Mouse (Mus musculus) CH12.LX (cell line): ENCODE measurements around the gene Syt8. TPM values are rescaled to one million over a fixed set of nuclear protein-coding genes. Genes with fewer than 3 reads are reported as not detected.
A peak's percentile ranks its signal among the peaks of the same experiment; 100 is the strongest.

Experiments
- DNase-seq: peaks from one replicate; pipeline ENCODE4 v3.0.0-alpha.2; 2013; ENCODE audit errors: extremely low read depth
- H3K27ac ChIP-seq: 2 replicates; pipeline ENCODE4 v1.5.1; 2012; ENCODE audit warnings: low read depth, mild to moderate bottlenecking, control low read depth, moderate library complexity; ENCODE audit not compliant: insufficient read depth
- H3K27me3 ChIP-seq: replicated peaks from 2 replicates; pipeline ENCODE3; 2012; ENCODE audit warnings: inconsistent platforms
- H3K36me3 ChIP-seq, 2 experiments: replicated peaks in 1 of 2; 2 replicates each; pipeline versions ENCODE3 to v1.6.1; 2012; ENCODE audit warnings: inconsistent platforms in 1 of 2, low read length in 1 of 2, mild to moderate bottlenecking in 1 of 2, mixed read lengths in 1 of 2, moderate library complexity in 1 of 2; ENCODE audit not compliant: control insufficient read depth in 1 of 2, insufficient read depth in 1 of 2
- H3K4me1 ChIP-seq, 2 experiments: 2 replicates each; pipeline ENCODE4 v1.6.1; 2012; ENCODE audit warnings: inconsistent platforms in 1 of 2, moderate library complexity in 1 of 2; ENCODE audit not compliant: insufficient read depth in 2 of 2, control insufficient read depth in 1 of 2
- H3K4me2 ChIP-seq: 2 replicates; pipeline ENCODE4 v1.6.1; 2012; ENCODE audit warnings: low read depth, mild to moderate bottlenecking, control low read depth; ENCODE audit not compliant: poor library complexity, insufficient read depth, severe bottlenecking
- H3K4me3 ChIP-seq, 3 experiments: fragments of 150-350 bp in 1 of 3; sonication (generic) in 1 of 3; replicated peaks in 1 of 3; 2 replicates each; pipeline versions ENCODE3 to v1.5.1; 2011 to 2012; ENCODE audit warnings: low read depth in 2 of 3, low read length in 2 of 3, mild to moderate bottlenecking in 2 of 3, moderate library complexity in 2 of 3, control low read depth in 1 of 3, improper control_type of control experiment in 1 of 3, inconsistent platforms in 1 of 3, mixed read lengths in 1 of 3; ENCODE audit not compliant: poor library complexity in 1 of 3
- H3K79me2 ChIP-seq: replicated peaks from 2 replicates; pipeline ENCODE4 v1.6.1; 2012; ENCODE audit warnings: mild to moderate bottlenecking, moderate library complexity; ENCODE audit not compliant: control insufficient read depth, poor library complexity, insufficient read depth, severe bottlenecking; ENCODE audit errors: extremely low read depth
- H3K9ac ChIP-seq: 2 replicates; pipeline ENCODE4 v1.6.1; 2012; ENCODE audit warnings: low read depth, mild to moderate bottlenecking, control low read depth, moderate library complexity; ENCODE audit not compliant: insufficient read depth
- H3K9me3 ChIP-seq: replicated peaks from 2 replicates; pipeline ENCODE3; 2012; ENCODE audit warnings: low read length, inconsistent platforms, mixed read lengths
- CHD1 ChIP-seq: IDR thresholded peaks from 2 replicates; pipeline ENCODE4 v1.6.1; 2012; ENCODE audit warnings: low read depth, low read length, improper control_type of control experiment, inconsistent platforms
- CHD2 ChIP-seq: IDR thresholded peaks from 2 replicates; pipeline ENCODE4 v1.6.1; 2011; ENCODE audit warnings: low read length, improper control_type of control experiment
- CTCF ChIP-seq, 2 experiments: IDR thresholded peaks in 1 of 2; conservative IDR thresholded peaks in 1 of 2; 2 replicates each; pipeline ENCODE4 v1.5.1; 2011 to 2012; ENCODE audit warnings: low read depth in 2 of 2, low read length in 2 of 2, improper control_type of control experiment in 1 of 2, inconsistent platforms in 1 of 2, mild to moderate bottlenecking in 1 of 2, moderate library complexity in 1 of 2
- E2F4 ChIP-seq: IDR thresholded peaks from 2 replicates; pipeline ENCODE4 v1.6.1; 2011; ENCODE audit warnings: low read depth, low read length, improper control_type of control experiment; ENCODE audit not compliant: insufficient replicate concordance
- ELF1 ChIP-seq: IDR thresholded peaks from 2 replicates; pipeline ENCODE4 v1.6.1; 2014; ENCODE audit warnings: low read depth, mild to moderate bottlenecking, inconsistent platforms, low read length, improper control_type of control experiment
- EP300 ChIP-seq: IDR thresholded peaks from 2 replicates; pipeline ENCODE4 v1.6.1; 2011; ENCODE audit warnings: low read length, improper control_type of control experiment
- GABPA ChIP-seq: IDR thresholded peaks from 2 replicates; pipeline ENCODE4 v1.6.1; 2012; ENCODE audit warnings: low read depth, low read length, improper control_type of control experiment, inconsistent platforms; ENCODE audit not compliant: insufficient replicate concordance
- KAT2A ChIP-seq: IDR thresholded peaks from 2 replicates; pipeline ENCODE4 v1.6.1; 2012; ENCODE audit warnings: low read length, improper control_type of control experiment, inconsistent platforms; ENCODE audit not compliant: insufficient replicate concordance
- MAFK ChIP-seq: IDR thresholded peaks from 2 replicates; pipeline ENCODE4 v1.6.1; 2011; ENCODE audit warnings: low read length, improper control_type of control experiment; ENCODE audit not compliant: insufficient replicate concordance
- MAX ChIP-seq: IDR thresholded peaks from 2 replicates; pipeline ENCODE4 v1.6.1; 2011; ENCODE audit warnings: low read length, improper control_type of control experiment
- MAZ ChIP-seq: IDR thresholded peaks from 2 replicates; pipeline ENCODE4 v1.6.1; 2012; ENCODE audit warnings: low read depth, mild to moderate bottlenecking, inconsistent platforms, low read length, improper control_type of control experiment, moderate library complexity
- MEF2A ChIP-seq: IDR thresholded peaks from 2 replicates; pipeline ENCODE4 v1.6.1; 2014; ENCODE audit warnings: low read depth, mild to moderate bottlenecking, inconsistent platforms, low read length, improper control_type of control experiment, borderline replicate concordance
- MXI1 ChIP-seq: IDR thresholded peaks from 2 replicates; pipeline ENCODE4 v1.6.1; 2011; ENCODE audit warnings: mild to moderate bottlenecking, low read depth, low read length, improper control_type of control experiment
- NELFE ChIP-seq: IDR thresholded peaks from 2 replicates; pipeline ENCODE4 v1.6.1; 2011; ENCODE audit warnings: low read depth, low read length, improper control_type of control experiment
- NRF1 ChIP-seq: IDR thresholded peaks from 2 replicates; pipeline ENCODE4 v1.6.1; 2014; ENCODE audit warnings: low read depth, mild to moderate bottlenecking, inconsistent platforms, low read length, improper control_type of control experiment, moderate library complexity
- PAX5 ChIP-seq: IDR thresholded peaks from 2 replicates; pipeline ENCODE4 v1.6.1; 2012; ENCODE audit warnings: low read length, inconsistent platforms, mixed read lengths
- POLR2AphosphoS2 ChIP-seq: IDR thresholded peaks from 2 replicates; pipeline ENCODE4 v1.6.1; 2011; ENCODE audit warnings: low read depth, low read length, improper control_type of control experiment
- RAD21 ChIP-seq: IDR thresholded peaks from 2 replicates; pipeline ENCODE4 v1.6.1; 2011; ENCODE audit warnings: low read depth, mild to moderate bottlenecking, low read length, improper control_type of control experiment, moderate library complexity
- SMC3 ChIP-seq: IDR thresholded peaks from 2 replicates; pipeline ENCODE4 v1.6.1; 2011; ENCODE audit warnings: low read depth, low read length, improper control_type of control experiment
- UBTF ChIP-seq: IDR thresholded peaks from 2 replicates; pipeline ENCODE4 v1.6.1; 2012; ENCODE audit warnings: low read depth, mild to moderate bottlenecking, inconsistent platforms, low read length, improper control_type of control experiment, moderate library complexity
- USF1 ChIP-seq: IDR thresholded peaks from 2 replicates; pipeline ENCODE4 v1.6.1; 2014; ENCODE audit warnings: low read depth, mild to moderate bottlenecking, inconsistent platforms, low read length, improper control_type of control experiment
- USF2 ChIP-seq: conservative IDR thresholded peaks from 2 replicates; pipeline ENCODE4 v1.6.1; 2011; ENCODE audit warnings: low read depth, low read length, improper control_type of control experiment
- ZC3H11A ChIP-seq: IDR thresholded peaks from 2 replicates; pipeline ENCODE4 v1.6.1; 2012; ENCODE audit warnings: low read depth, mild to moderate bottlenecking, inconsistent platforms, low read length, improper control_type of control experiment
- dilution Hi-C: fragments of 300-500 bp; cut with MboI; formaldehyde crosslinking; loops from 2 replicates; pipeline ENCODE4 v1.14.3; 2020; ENCODE audit warnings: low sequenced_read_pairs; ENCODE audit not compliant: extremely low pct_unique_long_range_greater_than_20kb, extremely low pct_ligation_motif_present
- in situ Hi-C: fragments of 300-500 bp; cut with MboI; formaldehyde crosslinking; loops from 3 replicates; pipeline ENCODE4 v1.14.3; 2019; ENCODE audit warnings: low sequenced_read_pairs, low pct_ligation_motif_present, low pct_unique_long_range_greater_than_20kb, mixed read lengths
- polyA plus RNA-seq: library from polyadenylated mRNA; unstranded; fragments of >175 nt; gene quantifications from 2 replicates; pipeline ENCODE4 v1.2.1, GENCODE M21; 2012; ENCODE audit warnings: low read depth; ENCODE audit not compliant: insufficient read length
- total RNA-seq, 2 experiments: library from RNA; depleted of rRNA; stranded (reverse); fragments of 300-350 nt in 1 of 2; fragments of >200 nt in 1 of 2; gene quantifications; 2 replicates each; pipeline ENCODE4 v1.2.3; 2012 to 2014

The Syt8 gene
- total and polyA plus RNA-seq, 3 experiments = not detected

- H3K4me2 ChIP-seq = no peak overlapping the region
- no peak overlapping the region for H3K27ac ChIP-seq
- no peak overlapping the region for H3K9ac ChIP-seq
- no peak for DNase-seq
- in situ Hi-C loops = no loop called here
- no peak for TF ChIP-seq MAFK
- TF ChIP-seq POLR2AphosphoS2 = no peak
- TF ChIP-seq NELFE = no peak
- no peak for TF ChIP-seq MAZ
- no peak for TF ChIP-seq GABPA
- no peak for TF ChIP-seq MXI1
- no peak for TF ChIP-seq EP300
- TF ChIP-seq USF1 = no peak
- no peak for TF ChIP-seq CHD1
- no peak for TF ChIP-seq UBTF
- no peak for TF ChIP-seq KAT2A
- peaks cover 3% of the 10 kb centered on the region for H3K79me2 ChIP-seq
- H3K9me3 ChIP-seq = no peaks in the 10 kb centered on the region
- peaks cover 19 to 71% of the 10 kb centered on the region in 2 experiments for H3K4me1 ChIP-seq
- H3K4me3 ChIP-seq = no peak overlapping the region
- dilution Hi-C loops = no loop called here
- H3K36me3 ChIP-seq = peaks cover 59 to 98% of the 10 kb centered on the region in 2 experiments
- no peaks in the 10 kb centered on the region for H3K27me3 ChIP-seq
These were observed 50.1 kb downstream of the Syt8 start for GRCm38 (mm10) chr7:142484780-142485179.

- no peaks in the 10 kb centered on the region for H3K27me3 ChIP-seq
- peaks cover 19 to 53% of the 10 kb centered on the region in 2 experiments for H3K4me1 ChIP-seq
- H3K27ac ChIP-seq = peak overlapping the region; percentile 86
- H3K36me3 ChIP-seq = peaks cover 73 to 98% of the 10 kb centered on the region in 2 experiments
- H3K4me2 ChIP-seq = no peak overlapping the region
- dilution Hi-C loops (no loop called here), in situ Hi-C loops (no loop called here)
- no peaks in the 10 kb centered on the region for H3K9me3 ChIP-seq
- TF ChIP-seq MAX = no peak
- TF ChIP-seq, all 38 proteins: peak for 0
- DNase-seq = no peak
- H3K79me2 ChIP-seq = no peaks in the 10 kb centered on the region; the same call in 1 of the 2 replicates
- no peak overlapping the region for H3K4me3 ChIP-seq
- no peak overlapping the region for H3K9ac ChIP-seq
These were observed 52.1 kb downstream of the Syt8 start for GRCm38 (mm10) chr7:142486751-142487162.

GRCm38 (mm10) chr7:142487341-142487859, 52.8 kb downstream of the Syt8 start:
- no peaks in the 10 kb centered on the region for H3K27me3 ChIP-seq
- H3K79me2 ChIP-seq = no peaks in the 10 kb centered on the region
- peak overlapping the region; percentile 72 for H3K4me2 ChIP-seq
- H3K4me1 ChIP-seq = peaks cover 19 to 48% of the 10 kb centered on the region in 2 experiments
- DNase-seq = peak; percentile 76
- H3K4me3 ChIP-seq = no peak overlapping the region
- H3K9ac ChIP-seq = peak overlapping the region; percentile 6; the same call in 1 of the 2 replicates
- dilution Hi-C loops = no loop called here
- peaks cover 75 to 98% of the 10 kb centered on the region in 2 experiments for H3K36me3 ChIP-seq
- H3K9me3 ChIP-seq = no peaks in the 10 kb centered on the region
- peak overlapping the region; percentile 86 for H3K27ac ChIP-seq
- in situ Hi-C loops = no loop called here
- TF ChIP-seq MXI1 = no peak
- no peak for TF ChIP-seq USF2
- 0 out of 2 replicates have a peak, but pooled peaks have one; percentile 10 for TF ChIP-seq CHD2
- TF ChIP-seq E2F4 = no peak
- TF ChIP-seq MEF2A = peak; percentile 58
- no peak for TF ChIP-seq ELF1
- TF ChIP-seq RAD21 = peak; percentile 65
- TF ChIP-seq MAFK = 0 out of 2 replicates have a peak, but pooled peaks have one; percentile 29
- TF ChIP-seq SMC3 = peak; percentile 70
- TF ChIP-seq MAX = no peak
- no peak for TF ChIP-seq EP300
- TF ChIP-seq PAX5 = peak; percentile 43; the same call in 1 of the 2 replicates
- no peak for TF ChIP-seq POLR2AphosphoS2
- no peak for TF ChIP-seq NRF1
- peak in 1 of 2 experiments; percentile 78; a peak in 2 of 4 replicates for TF ChIP-seq CTCF (conservative IDR thresholded peaks at IDR 0.05 in 1 of 2, IDR thresholded peaks at IDR 0.05 in 1 of 2; ENCODE audit: low read depth in 2 of 2, low read length in 2 of 2)
- TF ChIP-seq ZC3H11A = no peak
